Mouse (Mus musculus): Measurements from ENCODE around the gene Pkdrej. TPM values are rescaled to one million over a fixed set of nuclear protein-coding genes. Genes with fewer than 3 reads are reported as not detected.
"Not testable (repeated sequence)": the region's sequence is repeated elsewhere in the genome, so short reads cannot be mapped to it uniquely, and the experiment has no call there.

The Pkdrej gene
- polyA plus RNA-seq, 1 experiment, result not detected

GRCm38 (mm10) chr15:85783146-85783545, 38.4 kb downstream of the Pkdrej start:
- no peak for TF ChIP-seq GATA1 (IDR thresholded peaks at IDR 0.05; ENCODE audit: low read length)
- no peak for TF ChIP-seq TAL1 (IDR thresholded peaks at IDR 0.05; ENCODE audit: low read length)
- Histone ChIP-seq H3K27me3 (ENCODE audit: control insufficient read depth) (no peaks in the 10 kb centered on the region), H3K36me3 (ENCODE audit: control insufficient read depth) (no peaks in the 10 kb centered on the region; the same call in 1 of the 2 replicates), H3K4me3 (replicated peaks) (no peak overlapping the region), H3K9me3 (ENCODE audit: control insufficient read depth, low read length) (0 out of 2 replicates have a peak, but pooled peaks cover 2% of the 10 kb centered on the region), H3K4me1 (ENCODE audit: control insufficient read depth) (no peaks in the 10 kb centered on the region)

GRCm38 (mm10) chr15:85778891-85779290, 42.6 kb downstream of the Pkdrej start:
- not testable (repeated sequence) for H3K4me1 ChIP-seq (ENCODE audit: control insufficient read depth); H3K36me3 ChIP-seq (ENCODE audit: control insufficient read depth); H3K9me3 ChIP-seq (ENCODE audit: control insufficient read depth, low read length); H3K4me3 ChIP-seq (replicated peaks); H3K27me3 ChIP-seq (ENCODE audit: control insufficient read depth)

DNA sequence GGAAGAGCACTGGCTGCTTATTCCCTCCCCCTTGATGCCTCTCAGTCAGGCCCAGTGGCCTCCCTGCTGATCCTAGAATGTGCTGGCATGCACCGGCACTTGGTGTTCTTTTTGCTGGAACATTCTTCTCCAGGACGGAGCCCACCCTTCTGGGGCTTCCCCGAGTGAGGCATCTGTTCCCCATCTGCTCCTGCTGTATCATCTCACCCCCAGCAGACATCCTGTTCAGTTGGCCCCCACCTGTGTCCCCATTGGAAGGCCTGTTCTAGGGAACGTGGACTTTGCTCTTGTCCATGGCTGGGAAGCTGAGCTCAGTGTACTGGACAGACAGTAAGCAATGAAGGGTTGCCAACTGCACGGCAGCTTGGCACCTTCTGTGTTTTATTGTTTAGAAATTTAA, 44.8 kb downstream of the Pkdrej start:
- no peak for TF ChIP-seq TAL1 (IDR thresholded peaks at IDR 0.05; ENCODE audit: low read length)
- TF ChIP-seq GATA1 (IDR thresholded peaks at IDR 0.05; ENCODE audit: low read length), result no peak
- H3K4me1 ChIP-seq (ENCODE audit: control insufficient read depth), result no peaks in the 10 kb centered on the region
- H3K36me3 ChIP-seq (ENCODE audit: control insufficient read depth), result no peaks in the 10 kb centered on the region
- no peaks in the 10 kb centered on the region for H3K9me3 ChIP-seq (ENCODE audit: control insufficient read depth, low read length)
- no peak overlapping the region for H3K4me3 ChIP-seq (replicated peaks)
- H3K27me3 ChIP-seq (ENCODE audit: control insufficient read depth), result no peaks in the 10 kb centered on the region

- H3K4me1 ChIP-seq (ENCODE audit: control insufficient read depth), result no peaks in the 10 kb centered on the region
- TF ChIP-seq GATA1 (IDR thresholded peaks at IDR 0.05; ENCODE audit: low read length) (no peak), TAL1 (IDR thresholded peaks at IDR 0.05; ENCODE audit: low read length) (no peak)
- no peak overlapping the region for H3K4me3 ChIP-seq (replicated peaks)
- H3K27me3 ChIP-seq (ENCODE audit: control insufficient read depth), result no peaks in the 10 kb centered on the region
- H3K36me3 ChIP-seq (ENCODE audit: control insufficient read depth), result no peaks in the 10 kb centered on the region
- H3K9me3 ChIP-seq (ENCODE audit: control insufficient read depth, low read length), result no peaks in the 10 kb centered on the region
Measured at GRCm38 (mm10) chr15:85776241-85776640, 45.3 kb downstream of the Pkdrej start.

DNA sequence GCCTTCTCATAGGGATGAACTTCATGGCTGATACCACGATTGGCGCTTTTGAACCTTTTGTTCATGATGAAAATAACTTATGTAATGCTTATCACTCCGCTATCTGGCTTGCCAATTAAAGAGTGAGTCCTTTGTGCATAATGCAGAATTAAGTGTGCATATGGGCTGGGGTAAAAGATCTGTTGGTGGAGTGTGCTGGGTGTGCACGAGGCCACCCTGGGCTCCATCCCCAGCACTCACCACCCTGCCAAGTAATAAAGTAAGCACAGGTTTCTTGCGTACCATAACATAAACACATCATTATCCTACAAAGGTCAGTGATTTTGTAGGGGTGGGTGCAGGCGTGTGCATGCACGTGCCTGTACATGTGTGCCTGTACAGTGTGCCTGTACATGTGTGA, 46.5 kb downstream of the Pkdrej start:
- Histone ChIP-seq H3K27me3 (ENCODE audit: control insufficient read depth) (no peaks in the 10 kb centered on the region), H3K36me3 (ENCODE audit: control insufficient read depth) (no peaks in the 10 kb centered on the region), H3K4me3 (replicated peaks) (no peak overlapping the region), H3K4me1 (ENCODE audit: control insufficient read depth) (no peaks in the 10 kb centered on the region), H3K9me3 (ENCODE audit: control insufficient read depth, low read length) (no peaks in the 10 kb centered on the region)
- TF ChIP-seq GATA1 (IDR thresholded peaks at IDR 0.05; ENCODE audit: low read length) (no peak), TAL1 (IDR thresholded peaks at IDR 0.05; ENCODE audit: low read length) (no peak)

DNA sequence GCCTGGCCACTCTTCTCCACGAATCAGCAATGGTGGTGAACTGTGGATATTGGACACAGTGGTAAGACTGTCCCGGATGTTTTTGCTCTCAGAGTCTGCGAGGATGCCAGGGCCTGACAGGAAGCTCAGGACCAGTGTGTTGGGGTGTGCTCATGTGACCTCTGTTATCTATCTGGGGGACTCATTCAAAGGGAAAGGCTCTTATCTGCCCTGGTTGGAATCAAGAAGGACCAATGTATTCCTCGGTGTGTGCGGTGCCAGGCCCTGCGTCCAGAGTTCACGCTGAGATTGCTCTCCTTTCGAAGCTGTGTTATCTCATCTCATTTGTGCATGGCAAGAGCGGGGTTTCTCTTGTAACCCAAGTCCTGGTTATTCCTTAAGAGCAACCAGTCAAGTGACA, 47.1 kb downstream of the Pkdrej start:
- Histone ChIP-seq H3K9me3 (ENCODE audit: control insufficient read depth, low read length) (no peaks in the 10 kb centered on the region), H3K36me3 (ENCODE audit: control insufficient read depth) (no peaks in the 10 kb centered on the region), H3K27me3 (ENCODE audit: control insufficient read depth) (no peaks in the 10 kb centered on the region), H3K4me3 (replicated peaks) (no peak overlapping the region), H3K4me1 (ENCODE audit: control insufficient read depth) (no peaks in the 10 kb centered on the region)
- TF ChIP-seq TAL1 (IDR thresholded peaks at IDR 0.05; ENCODE audit: low read length) (no peak), GATA1 (IDR thresholded peaks at IDR 0.05; ENCODE audit: low read length) (no peak)

- no peaks in the 10 kb centered on the region for H3K9me3 ChIP-seq (ENCODE audit: control insufficient read depth, low read length)
- TF ChIP-seq TAL1 (IDR thresholded peaks at IDR 0.05; ENCODE audit: low read length) (no peak), GATA1 (IDR thresholded peaks at IDR 0.05; ENCODE audit: low read length) (no peak)
- no peak overlapping the region for H3K4me3 ChIP-seq (replicated peaks)
- H3K4me1 ChIP-seq (ENCODE audit: control insufficient read depth), result no peaks in the 10 kb centered on the region
- no peaks in the 10 kb centered on the region for H3K36me3 ChIP-seq (ENCODE audit: control insufficient read depth)
- no peaks in the 10 kb centered on the region for H3K27me3 ChIP-seq (ENCODE audit: control insufficient read depth)
Measured at GRCm38 (mm10) chr15:85772146-85772740, 49.3 kb downstream of the Pkdrej start.

DNA sequence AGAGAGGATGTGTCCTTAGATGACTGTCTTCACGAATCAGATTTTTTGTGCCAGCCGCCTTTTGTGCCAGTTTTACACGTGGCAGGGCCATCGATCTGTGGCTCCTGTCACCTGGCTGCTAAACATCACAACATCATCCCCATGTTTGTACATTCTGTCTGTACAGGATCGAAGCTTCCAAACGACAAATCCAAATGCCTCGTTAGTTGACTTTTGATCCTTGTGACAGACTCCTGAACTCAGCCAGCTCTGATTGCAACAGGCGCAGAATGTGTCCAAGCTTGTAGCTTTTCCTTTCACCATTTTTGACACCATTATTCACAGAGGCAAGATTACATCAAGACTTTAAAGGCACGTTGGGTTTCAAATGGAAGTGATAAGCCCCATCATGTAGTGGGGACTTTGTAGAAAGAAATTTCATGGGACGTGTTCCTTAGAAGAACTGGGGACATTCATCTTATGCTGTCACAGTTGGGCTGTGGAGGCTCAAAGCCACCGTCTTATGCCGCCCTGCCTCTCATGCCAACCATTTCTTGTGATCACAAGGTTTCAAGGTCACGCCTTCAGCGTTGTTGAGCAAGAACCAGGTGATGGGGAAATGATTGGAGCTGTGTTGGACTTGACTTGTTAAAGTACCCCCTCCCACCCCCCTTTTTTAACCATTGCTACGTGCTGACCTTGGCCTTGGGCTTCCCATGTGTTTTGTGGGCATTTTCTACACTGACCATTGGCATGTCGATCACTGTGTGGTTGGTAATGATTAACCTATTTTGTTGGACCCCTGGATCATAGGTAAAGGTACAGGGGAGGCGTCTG, 50.0 kb downstream of the Pkdrej start:
- H3K36me3 ChIP-seq (ENCODE audit: control insufficient read depth), result no peaks in the 10 kb centered on the region
- H3K27me3 ChIP-seq (ENCODE audit: control insufficient read depth), result no peaks in the 10 kb centered on the region
- H3K4me1 ChIP-seq (ENCODE audit: control insufficient read depth), result no peaks in the 10 kb centered on the region
- no peak overlapping the region for H3K4me3 ChIP-seq (replicated peaks)
- H3K9me3 ChIP-seq (ENCODE audit: control insufficient read depth, low read length), result no peaks in the 10 kb centered on the region
- TF ChIP-seq TAL1 (IDR thresholded peaks at IDR 0.05; ENCODE audit: low read length) (no peak), GATA1 (IDR thresholded peaks at IDR 0.05; ENCODE audit: low read length) (no peak)

- Histone ChIP-seq H3K36me3 (ENCODE audit: control insufficient read depth) (no peaks in the 10 kb centered on the region), H3K9me3 (ENCODE audit: control insufficient read depth, low read length) (no peaks in the 10 kb centered on the region), H3K4me3 (replicated peaks) (no peak overlapping the region), H3K27me3 (ENCODE audit: control insufficient read depth) (no peaks in the 10 kb centered on the region), H3K4me1 (ENCODE audit: control insufficient read depth) (no peaks in the 10 kb centered on the region)
- no peak for TF ChIP-seq GATA1 (IDR thresholded peaks at IDR 0.05; ENCODE audit: low read length)
- no peak for TF ChIP-seq TAL1 (IDR thresholded peaks at IDR 0.05; ENCODE audit: low read length)
Measured at GRCm38 (mm10) chr15:85768991-85769390, 52.5 kb downstream of the Pkdrej start.

Measured in erythroblast, embryonic 14.5 days (primary cell).